In genomic region chr13:30336913-30337312, GRCm38 (mm10) we compare ENCODE assay signal across 8 mouse cellular contexts. TPM values are rescaled to one million over a fixed set of nuclear protein-coding genes. Genes with fewer than 3 reads are reported as not detected.
A peak's percentile ranks its signal among the peaks of the same experiment; 100 is the strongest.
DNase-seq lines count a peak whose midpoint lies in the region; ATAC-seq lines count a peak whose summit lies in the region.

No protein-coding gene starts in this region.

- no peaks in the 10 kb centered on the region for H3K9me3 ChIP-seq in heart, embryonic 10.5 days
- H3K9me3 ChIP-seq in forebrain, embryonic 11.5 days (ENCODE audit: control insufficient read depth, low read length) = no peaks in the 10 kb centered on the region
- no peaks in the 10 kb centered on the region for H3K9me3 ChIP-seq in midbrain, embryonic 16.5 days (replicated peaks; ENCODE audit: control insufficient read depth, low read length, poor library complexity, severe bottlenecking)

- 18% methylated on average over 9 of the region's 9 CpGs for WGBS in heart, embryonic 10.5 days
- 27% methylated on average over 9 of the region's 9 CpGs for WGBS in forebrain, embryonic 11.5 days
- 21% methylated on average over 9 of the region's 9 CpGs for WGBS in midbrain, embryonic 16.5 days

- H3K4me1 ChIP-seq in heart, embryonic 10.5 days = peaks cover 7% of the 10 kb centered on the region; the same call in 1 of the 2 replicates
- H3K4me1 ChIP-seq in forebrain, embryonic 11.5 days (replicated peaks; ENCODE audit: control insufficient read depth, insufficient read depth, low read length) = no peaks in the 10 kb centered on the region
- peaks cover 7% of the 10 kb centered on the region; the same call in 1 of the 2 replicates for H3K4me1 ChIP-seq in midbrain, embryonic 16.5 days (ENCODE audit: control insufficient read depth, insufficient read depth, low read length)

- no peak for ATAC-seq in forebrain, embryonic 11.5 days (replicated peaks; ENCODE audit: low FRiP score)
- ATAC-seq in midbrain, embryonic 16.5 days = no peak; the same call in none of the 2 replicates
- no peak for ATAC-seq in activated CD4-positive, CD25-positive, alpha-beta regulatory T cell, adult 4 months

- H3K4me2 ChIP-seq in forebrain, embryonic 11.5 days (ENCODE audit: low read depth, low read length, severe bottlenecking) = peak overlapping the region; percentile 67
- H3K4me2 ChIP-seq in midbrain, embryonic 16.5 days (ENCODE audit: low read length) = peak overlapping the region; percentile 99

- H3K27me3 ChIP-seq in heart, embryonic 10.5 days (ENCODE audit: insufficient read depth, poor library complexity, severe bottlenecking) = no peaks in the 10 kb centered on the region
- H3K27me3 ChIP-seq in forebrain, embryonic 11.5 days (ENCODE audit: control insufficient read depth, insufficient read depth, low read length) = no peaks in the 10 kb centered on the region
- peaks cover 2% of the 10 kb centered on the region; the same call in 1 of the 2 replicates for H3K27me3 ChIP-seq in midbrain, embryonic 16.5 days (ENCODE audit: control insufficient read depth, insufficient read depth, low read depth, low read length)

- H3K36me3 ChIP-seq in heart, embryonic 10.5 days = no peaks in the 10 kb centered on the region
- H3K36me3 ChIP-seq in forebrain, embryonic 11.5 days (ENCODE audit: control insufficient read depth, insufficient read depth, low read length) = no peaks in the 10 kb centered on the region
- H3K36me3 ChIP-seq in midbrain, embryonic 16.5 days (ENCODE audit: control insufficient read depth, insufficient read depth, low read length) = no peaks in the 10 kb centered on the region

- no peak overlapping the region; the same call in 1 of the 2 replicates for H3K9ac ChIP-seq in forebrain, embryonic 11.5 days (ENCODE audit: low read length)
- H3K9ac ChIP-seq in midbrain, embryonic 16.5 days (ENCODE audit: low read depth, low read length) = peak overlapping the region; percentile 67; the same call in 1 of the 2 replicates

- no peak for DNase-seq in heart, embryonic 10.5 days (ENCODE audit: low spot score)
- no peak for DNase-seq in heart, adult 8-10 months (ENCODE audit: low spot score)
- no peak for DNase-seq in forebrain, embryonic 11.5 days (ENCODE audit: low spot score)
- DNase-seq in kidney, adult 18-20 months = peak; percentile 52
- DNase-seq in gastrocnemius, adult 8-10 months (ENCODE audit: low spot score in 2 of 2) = no peak
- DNase-seq in layer of hippocampus, adult 8-10 months (ENCODE audit: low spot score in 2 of 2) = no peak

- H3K4me3 ChIP-seq in heart, embryonic 10.5 days = peak overlapping the region; percentile 77
- peak overlapping the region; percentile 54 for H3K4me3 ChIP-seq in forebrain, embryonic 11.5 days (ENCODE audit: low read depth, low read length)
- H3K4me3 ChIP-seq in midbrain, embryonic 16.5 days (ENCODE audit: low read depth, low read length) = peak overlapping the region; percentile 55

- peak overlapping the region; percentile 83 for H3K27ac ChIP-seq in heart, embryonic 10.5 days
- H3K27ac ChIP-seq in forebrain, embryonic 11.5 days (ENCODE audit: low read depth, low read length) = no peak overlapping the region
- no peak overlapping the region for H3K27ac ChIP-seq in midbrain, embryonic 16.5 days (ENCODE audit: low read length)

RNA-seq across cellular contexts. Expression of gene Agtr1a, which starts 0.7 kb away (rescaled TPM):
- polyA plus RNA-seq in heart, embryonic 10.5 days (2016; fragmentation: Nextera tagmentation; extraction: Ambion mirVana) = 4.6 and 8.2 TPM in 2 replicates
- total RNA-seq in heart, adult 8-10 months (2022) = 10 to 100 TPM; 53.4 to 63.8 (median 55.9) TPM
- polyA plus RNA-seq in forebrain, embryonic 11.5 days (2014; fragmentation: Nextera tagmentation; extraction: Ambion mirVana) = 1.1 and 1.5 TPM in 2 replicates
- polyA plus RNA-seq in midbrain, embryonic 16.5 days (2015; fragmentation: Nextera tagmentation; extraction: Ambion mirVana) = 0.66 and 0.69 TPM in 2 replicates
- total RNA-seq in gastrocnemius, adult 8-10 months (2022) = 1 to 10 TPM; 2.5 to 4.5 (median 4.3) TPM
- under 1 TPM in 1 of 2 experiments, not detected in 1; 0.30 TPM for polyA plus RNA-seq in activated CD4-positive, CD25-positive, alpha-beta regulatory T cell, adult 4 months (2017; shearing (Covaris generic))
- total RNA-seq in layer of hippocampus, adult 8-10 months (2022) = 1 to 10 TPM; 1.1 to 2.6 (median 1.6) TPM
